Mouse (Mus musculus) spleen, adult 2 months (tissue): Measurements from ENCODE around the gene Mepce.

Experiments used
- CTCF ChIP-seq: fragments of 200-500 bp; IDR thresholded peaks from 2 replicates; pipeline ENCODE4 v1.5.1; 2011; ENCODE audit warnings: mild to moderate bottlenecking, inconsistent platforms; ENCODE audit not compliant: insufficient read depth, insufficient read length, insufficient replicate concordance; ENCODE audit errors: extremely low read depth
- POLR2A ChIP-seq: fragments of 200-500 bp; IDR thresholded peaks from 2 replicates; pipeline ENCODE4 v1.6.1; 2011; ENCODE audit warnings: low read depth, low read length, inconsistent platforms

GRCm38 (mm10) chr5:137766270-137766669 is 21.2 kb downstream of the Mepce start:
- TF ChIP-seq CTCF: peak; percentile 42; the same call in 1 of the 2 replicates
- TF ChIP-seq POLR2A: no peak
